Mouse (Mus musculus) myocyte (in vitro differentiated cells): Measurements from ENCODE around the gene Celf5.

Source experiments
- CEBPB ChIP-seq: IDR thresholded peaks from 2 replicates; pipeline ENCODE4 v1.6.1; 2011; ENCODE audit warnings: mild to moderate bottlenecking, moderate library complexity; ENCODE audit not compliant: poor library complexity, insufficient read depth, severe bottlenecking
- E2F4 ChIP-seq: IDR thresholded peaks from one replicate; pipeline ENCODE4 v1.6.1; 2011; ENCODE audit warnings: mild to moderate bottlenecking, control low read depth, moderate library complexity; ENCODE audit not compliant: insufficient read depth
- MAX ChIP-seq: IDR thresholded peaks from one replicate; pipeline ENCODE4 v1.6.1; 2011; ENCODE audit warnings: low read depth, mild to moderate bottlenecking, control low read depth
- MYOD1 ChIP-seq, 3 experiments: IDR thresholded peaks; one replicate each; pipeline ENCODE4 v1.6.1; 2011; ENCODE audit warnings: control low read depth in 2 of 3, low read depth in 2 of 3, mild to moderate bottlenecking in 2 of 3, moderate library complexity in 1 of 3; ENCODE audit not compliant: insufficient read length in 2 of 3, control insufficient read depth in 1 of 3
- MYOG ChIP-seq, 3 experiments: IDR thresholded peaks; one replicate each; pipeline ENCODE4 v1.6.1; 2011; ENCODE audit warnings: control low read depth in 2 of 3, low read depth in 2 of 3, mild to moderate bottlenecking in 2 of 3; ENCODE audit not compliant: insufficient read length in 2 of 3, control insufficient read depth in 1 of 3, insufficient read depth in 1 of 3
- POLR2A ChIP-seq: IDR thresholded peaks from one replicate; pipeline ENCODE4 v1.6.1; 2011; ENCODE audit warnings: low read depth, mild to moderate bottlenecking, control low read depth, moderate library complexity; ENCODE audit not compliant: insufficient read length
- POLR2AphosphoS2 ChIP-seq: IDR thresholded peaks from one replicate; pipeline ENCODE4 v1.6.1; 2011; ENCODE audit warnings: low read depth, control low read depth; ENCODE audit not compliant: insufficient read length
- REST ChIP-seq: IDR thresholded peaks from one replicate; pipeline ENCODE4 v1.6.1; 2011; ENCODE audit warnings: mild to moderate bottlenecking, control low read depth, moderate library complexity; ENCODE audit not compliant: insufficient read depth, insufficient read length
- SRF ChIP-seq: IDR thresholded peaks from one replicate; pipeline ENCODE4 v1.6.1; 2011; ENCODE audit warnings: low read depth; ENCODE audit not compliant: control insufficient read depth, insufficient read length
- TCF12 ChIP-seq: IDR thresholded peaks from one replicate; pipeline ENCODE4 v1.6.1; 2011; ENCODE audit warnings: mild to moderate bottlenecking, control low read depth; ENCODE audit not compliant: poor library complexity, insufficient read depth, severe bottlenecking
- TCF3 ChIP-seq: IDR thresholded peaks from one replicate; pipeline ENCODE4 v1.6.1; 2011; ENCODE audit warnings: low read depth, control low read depth; ENCODE audit not compliant: insufficient read length
- USF1 ChIP-seq: IDR thresholded peaks from one replicate; pipeline ENCODE4 v1.6.1; 2011; ENCODE audit warnings: low read depth, mild to moderate bottlenecking, control low read depth, moderate library complexity

DNA sequence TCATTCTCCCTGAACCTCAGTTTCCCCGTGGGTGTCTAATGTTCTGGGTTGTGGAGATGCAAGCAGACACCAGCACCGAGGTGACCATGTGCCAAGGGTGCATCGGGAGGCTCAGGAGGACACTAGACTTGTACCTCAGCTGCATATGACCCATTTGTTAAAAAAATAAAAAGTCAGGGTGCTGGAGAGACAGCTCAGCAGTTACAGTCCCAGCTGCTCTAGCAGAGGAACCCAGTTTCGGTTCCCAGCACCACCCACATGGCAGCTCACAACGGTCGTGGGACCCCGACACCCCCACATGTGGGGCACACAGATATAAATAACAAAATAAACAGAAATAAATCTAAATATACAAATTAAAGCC is 54.0 kb downstream of the Celf5 start:
- TF ChIP-seq E2F4 (no peak), MAX (no peak), MYOD1 (IDR thresholded peaks at IDR 0.05; ENCODE audit: control insufficient read depth in 1 of 3, insufficient read length in 2 of 3, low read depth in 2 of 3) (no peak), USF1 (no peak), POLR2A (no peak), TCF12 (no peak), POLR2AphosphoS2 (no peak), SRF (no peak), TCF3 (no peak), REST (no peak), CEBPB (no peak), MYOG (IDR thresholded peaks at IDR 0.05; ENCODE audit: control insufficient read depth in 1 of 3, insufficient read depth in 1 of 3, insufficient read length in 2 of 3, low read depth in 2 of 3) (no peak)
